Comparison of ENCODE assay signal across 8 mouse cellular contexts in the genomic region with DNA sequence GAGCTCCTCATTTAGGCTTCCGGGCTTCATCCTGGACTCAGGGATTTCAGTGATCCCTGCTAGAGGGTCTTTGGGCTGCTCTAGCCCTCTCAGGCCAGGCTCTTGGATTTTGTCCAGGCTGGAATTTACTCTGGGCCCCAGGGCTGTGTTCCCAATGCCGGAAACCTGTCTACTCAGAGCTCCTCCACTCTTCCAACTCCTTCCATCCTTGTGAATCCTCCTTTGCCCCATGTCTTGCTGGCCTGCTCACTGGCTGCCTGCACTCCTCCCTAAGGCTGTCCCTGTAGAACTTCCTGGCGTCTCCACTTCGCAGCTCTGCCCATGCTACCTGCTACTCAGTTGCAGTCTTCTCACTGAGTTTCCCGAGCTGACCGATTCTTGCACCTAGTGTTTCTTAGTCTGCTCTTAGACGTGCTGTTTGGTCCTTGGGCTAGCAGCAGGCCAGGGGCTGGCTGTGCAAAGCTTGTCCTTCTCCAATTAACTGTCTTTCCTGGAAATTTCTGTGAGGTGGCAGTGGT. TPM values are rescaled to one million over a fixed set of nuclear protein-coding genes. Genes with fewer than 3 reads are reported as not detected.
A peak's percentile ranks its signal among the peaks of the same experiment; 100 is the strongest.
DNase-seq lines count a peak whose midpoint lies in the region; ATAC-seq and TF ChIP-seq lines count a peak whose summit lies in the region.

No protein-coding gene starts in this region.

- H3K4me3 ChIP-seq in heart, embryonic 13.5 days = peak overlapping the region; percentile 90
- H3K4me3 ChIP-seq in E14TG2a.4 (replicated peaks; ENCODE audit: low read length) = peak overlapping the region; percentile 97
- peak overlapping the region; percentile 73 for H3K4me3 ChIP-seq in forebrain, embryonic 14.5 days (ENCODE audit: low read depth, low read length)
- H3K4me3 ChIP-seq in liver, embryonic 11.5 days (ENCODE audit: low read depth, low read length) = peak overlapping the region; percentile 77

- intact Hi-C loops in heart, postnatal 36 days (cut with DNase I) = loop anchor here (2.0 to 10.0 kb wide), 2 partner anchors 18 to 332 kb away; a partner anchor contains a TSS

- TF ChIP-seq CTCF in E14TG2a.4 (conservative IDR thresholded peaks at IDR 0.05; ENCODE audit: low read length) = no peak

- DNase-seq in heart, postnatal 36 days = no peak
- DNase-seq in forebrain, embryonic 14.5 days (ENCODE audit: low spot score) = peak; percentile 25
- no peak for DNase-seq in liver, embryonic 11.5 days (ENCODE audit: low spot score)
- DNase-seq in thymus, postnatal 4 days = peak; percentile 28
- DNase-seq in layer of hippocampus, adult 9-11 months = no peak

- under 1% methylated on average over 7 of the region's 7 CpGs for WGBS in heart, embryonic 13.5 days
- WGBS in forebrain, embryonic 14.5 days = 6% methylated on average over 7 of the region's 7 CpGs
- WGBS in liver, embryonic 11.5 days = 4% methylated on average over 7 of the region's 7 CpGs

- ATAC-seq in heart, embryonic 13.5 days (ENCODE audit: extremely low read depth, insufficient number of reproducible peaks, low FRiP score, low TSS enrichment) = no peak
- no peak for ATAC-seq in forebrain, embryonic 14.5 days
- no peak for ATAC-seq in liver, embryonic 11.5 days (replicated peaks; ENCODE audit: low FRiP score)
- no peak for ATAC-seq in activated CD4-positive, CD25-positive, alpha-beta regulatory T cell, adult 4 months

- H3K27me3 ChIP-seq in heart, embryonic 13.5 days (replicated peaks) = no peaks in the 10 kb centered on the region
- H3K27me3 ChIP-seq in E14TG2a.4 (ENCODE audit: insufficient read depth, low read length) = no peaks in the 10 kb centered on the region
- no peaks in the 10 kb centered on the region for H3K27me3 ChIP-seq in forebrain, embryonic 14.5 days (replicated peaks; ENCODE audit: control insufficient read depth, insufficient read depth, low read length)
- no peaks in the 10 kb centered on the region for H3K27me3 ChIP-seq in liver, embryonic 11.5 days (replicated peaks; ENCODE audit: control insufficient read depth, insufficient read depth, low read length)

- H3K36me3 ChIP-seq in heart, embryonic 13.5 days = no peaks in the 10 kb centered on the region
- peaks cover 63% of the 10 kb centered on the region for H3K36me3 ChIP-seq in E14TG2a.4 (ENCODE audit: insufficient read depth, low read length)
- no peaks in the 10 kb centered on the region for H3K36me3 ChIP-seq in forebrain, embryonic 14.5 days (ENCODE audit: control insufficient read depth, insufficient read depth, low read length)
- H3K36me3 ChIP-seq in liver, embryonic 11.5 days (ENCODE audit: control insufficient read depth, insufficient read depth, low read length) = peaks cover 2% of the 10 kb centered on the region; the same call in 1 of the 2 replicates

- H3K9ac ChIP-seq in heart, embryonic 13.5 days = peak overlapping the region; percentile 97
- peak overlapping the region; percentile 78 for H3K9ac ChIP-seq in forebrain, embryonic 14.5 days (ENCODE audit: low read length)
- peak overlapping the region; percentile 86 for H3K9ac ChIP-seq in liver, embryonic 11.5 days (ENCODE audit: low read depth, low read length)

- H3K27ac ChIP-seq in heart, embryonic 13.5 days (replicated peaks) = peak overlapping the region; percentile 89
- no peak overlapping the region for H3K27ac ChIP-seq in forebrain, embryonic 14.5 days (ENCODE audit: low read depth, low read length)
- H3K27ac ChIP-seq in liver, embryonic 11.5 days (ENCODE audit: low read depth, low read length) = peak overlapping the region; percentile 46; the same call in 1 of the 2 replicates

- H3K9me3 ChIP-seq in heart, embryonic 13.5 days = no peaks in the 10 kb centered on the region
- no peaks in the 10 kb centered on the region for H3K9me3 ChIP-seq in E14TG2a.4 (ENCODE audit: low read length)
- H3K9me3 ChIP-seq in forebrain, embryonic 14.5 days (replicated peaks; ENCODE audit: control insufficient read depth, low read length) = no peaks in the 10 kb centered on the region
- no peaks in the 10 kb centered on the region for H3K9me3 ChIP-seq in liver, embryonic 11.5 days (ENCODE audit: control insufficient read depth, low read length)

- peaks cover 66% of the 10 kb centered on the region for H3K4me1 ChIP-seq in heart, embryonic 13.5 days
- peaks cover 84% of the 10 kb centered on the region for H3K4me1 ChIP-seq in E14TG2a.4 (replicated peaks; ENCODE audit: low read depth, low read length)
- peaks cover 16% of the 10 kb centered on the region for H3K4me1 ChIP-seq in forebrain, embryonic 14.5 days (ENCODE audit: control insufficient read depth, insufficient read depth, low read length)
- peaks cover 58% of the 10 kb centered on the region for H3K4me1 ChIP-seq in liver, embryonic 11.5 days (replicated peaks; ENCODE audit: control insufficient read depth, insufficient read depth, low read length)

- peak overlapping the region; percentile 97 for H3K4me2 ChIP-seq in heart, embryonic 13.5 days
- peak overlapping the region; percentile 89 for H3K4me2 ChIP-seq in forebrain, embryonic 14.5 days (ENCODE audit: low read length)
- H3K4me2 ChIP-seq in liver, embryonic 11.5 days = peak overlapping the region; percentile 77

RNA-seq across cellular contexts. Expression of a gene that starts 0.7 kb away (rescaled TPM):
- polyA plus RNA-seq in heart, embryonic 13.5 days (2015; fragmentation: Nextera tagmentation; extraction: Ambion mirVana) = 73.6 and 78.1 TPM in 2 replicates
- total RNA-seq in heart, postnatal 36 days (2021) = 10 to 100 TPM; 84.2 to 84.5 TPM
- 23.6 and 23.7 TPM in 2 replicates for polyA plus RNA-seq in forebrain, embryonic 14.5 days (2014; fragmentation: Nextera tagmentation; extraction: Ambion mirVana)
- polyA plus RNA-seq in liver, embryonic 11.5 days (2014; fragmentation: Nextera tagmentation; extraction: Ambion mirVana) = 132 and 136 TPM in 2 replicates
- polyA plus RNA-seq in activated CD4-positive, CD25-positive, alpha-beta regulatory T cell, adult 4 months (2017; shearing (Covaris generic)) = 10 to 100 TPM; 58.3 to 66.8 TPM

RNA-seq across cellular contexts. Expression of a gene that starts 18.0 kb away (rescaled TPM):
- polyA plus RNA-seq in heart, embryonic 13.5 days (2015; fragmentation: Nextera tagmentation; extraction: Ambion mirVana) = 19.8 and 23.4 TPM in 2 replicates
- total RNA-seq in heart, postnatal 36 days (2021) = 10 to 100 TPM; 15.5 to 16.0 TPM
- 35.3 and 39.7 TPM in 2 replicates for polyA plus RNA-seq in forebrain, embryonic 14.5 days (2014; fragmentation: Nextera tagmentation; extraction: Ambion mirVana)
- 11.2 and 13.3 TPM in 2 replicates for polyA plus RNA-seq in liver, embryonic 11.5 days (2014; fragmentation: Nextera tagmentation; extraction: Ambion mirVana)
- polyA plus RNA-seq in activated CD4-positive, CD25-positive, alpha-beta regulatory T cell, adult 4 months (2017; shearing (Covaris generic)) = 1 to 10 TPM; 5.7 to 6.8 TPM

RNA-seq across cellular contexts. Expression of a gene that starts 53.5 kb away (rescaled TPM):
- 60.6 and 68.6 TPM in 2 replicates for polyA plus RNA-seq in heart, embryonic 13.5 days (2015; fragmentation: Nextera tagmentation; extraction: Ambion mirVana)
- total RNA-seq in heart, postnatal 36 days (2021) = 10 to 100 TPM; 30.6 to 32.3 TPM
- polyA plus RNA-seq in forebrain, embryonic 14.5 days (2014; fragmentation: Nextera tagmentation; extraction: Ambion mirVana) = 67.8 and 68.2 TPM in 2 replicates
- polyA plus RNA-seq in liver, embryonic 11.5 days (2014; fragmentation: Nextera tagmentation; extraction: Ambion mirVana) = 63.8 and 64.1 TPM in 2 replicates
- 10 to 100 TPM; 27.9 to 28.2 TPM for polyA plus RNA-seq in activated CD4-positive, CD25-positive, alpha-beta regulatory T cell, adult 4 months (2017; shearing (Covaris generic))

Comparison
In these comparisons a context has a peak if more than half of its experiments do, and no peak if none do; other contexts are left out.
1. DNase-seq: peak in forebrain, embryonic 14.5 days (single experiment) and thymus, postnatal 4 days (single experiment); none in heart, postnatal 36 days (0 of 2), liver, embryonic 11.5 days (single experiment) and layer of hippocampus, adult 9-11 months (single experiment).
2. Peak in every context shown above with its lines, with median percentiles within 50 percentile points of each other: H3K4me2 ChIP-seq, H3K4me3 ChIP-seq and H3K9ac ChIP-seq.